Mouse (Mus musculus) midbrain, embryonic 13.5 days (tissue): ENCODE results near the gene Prok2. TPM values are rescaled to one million over a fixed set of nuclear protein-coding genes. Genes with fewer than 3 reads are reported as not detected.

Experiments
- ATAC-seq: fragments of 200-750 bp; cut with Nextera tagmentation; 2 replicates; pipeline ENCODE4 v1.8.0; 2017; ENCODE audit warnings: mild to moderate bottlenecking, moderate TSS enrichment, moderate library complexity
- H3K27ac ChIP-seq: fragments of 300-500 bp; sonication (generic); 2 replicates; pipeline ENCODE4 v1.5.1; 2015; ENCODE audit warnings: inconsistent platforms, mild to moderate bottlenecking, moderate library complexity
- H3K27me3 ChIP-seq: fragments of 300-500 bp; sonication (generic); 2 replicates; pipeline ENCODE4 v1.6.1; 2015; ENCODE audit warnings: mild to moderate bottlenecking, inconsistent platforms
- H3K36me3 ChIP-seq: fragments of 300-500 bp; sonication (generic); 2 replicates; pipeline ENCODE4 v1.6.1; 2015; ENCODE audit warnings: mild to moderate bottlenecking, inconsistent platforms
- H3K4me1 ChIP-seq: fragments of 300-500 bp; sonication (generic); replicated peaks from 2 replicates; pipeline ENCODE4 v1.6.1; 2015; ENCODE audit warnings: inconsistent platforms
- H3K4me2 ChIP-seq: fragments of 300-500 bp; sonication (generic); replicated peaks from 2 replicates; pipeline ENCODE4 v1.6.1; 2015; ENCODE audit warnings: moderate library complexity, mild to moderate bottlenecking, inconsistent platforms
- H3K4me3 ChIP-seq: fragments of 300-500 bp; sonication (generic); replicated peaks from 2 replicates; pipeline ENCODE4 v1.5.1; 2015; ENCODE audit warnings: mild to moderate bottlenecking, inconsistent platforms
- H3K9ac ChIP-seq: fragments of 300-500 bp; sonication (generic); replicated peaks from 2 replicates; pipeline ENCODE4 v1.6.1; 2015; ENCODE audit warnings: mild to moderate bottlenecking, inconsistent platforms
- H3K9me3 ChIP-seq: fragments of 300-500 bp; sonication (generic); 2 replicates; pipeline ENCODE4 v1.6.1; 2016; ENCODE audit warnings: mild to moderate bottlenecking, inconsistent platforms
- WGBS: fragments of 180-500 bp; shearing (Covaris S2); methylation state at CpG from one replicate; pipeline ENCODE4 v1.1.7; 2015; 5-methylcytosine and 5-hydroxymethylcytosine counted together
- polyA plus RNA-seq: library from polyadenylated mRNA; unstranded; fragments of >200 nt; fragmentation: Nextera tagmentation; extraction: Ambion mirVana; gene quantifications from 2 replicates; pipeline ENCODE4 v1.2.1, GENCODE M21; 2015

Prok2 gene
- polyA plus RNA-seq: 0.32 and 0.39 TPM in 2 replicates

- Histone ChIP-seq H3K36me3 (no peaks in the 10 kb centered on the region), H3K9ac (peak within 1 kb of the TSS; percentile 47), H3K9me3 (no peaks in the 10 kb centered on the region), H3K4me2 (peak within 1 kb of the TSS; percentile 92), H3K27ac (no peak within 1 kb of the TSS), H3K4me3 (peak within 1 kb of the TSS; percentile 45), H3K27me3 (peaks cover 65% of the 10 kb centered on the region), H3K4me1 (peaks cover 19% of the 10 kb centered on the region)
- peak; percentile 69; the same call in 1 of the 2 replicates for ATAC-seq
- WGBS: 1% methylated on average over 50 of the region's 61 CpGs
Observed at GRCm38 (mm10) chr6:99725971-99726561, at the start of gene Prok2. TSS of gene Prok2 (minus strand) at chr6:99726392.

- Histone ChIP-seq H3K4me2 (no peak overlapping the region), H3K9ac (no peak overlapping the region), H3K4me1 (no peaks in the 10 kb centered on the region), H3K4me3 (no peak overlapping the region), H3K9me3 (no peaks in the 10 kb centered on the region), H3K27me3 (0 out of 2 replicates have a peak, but pooled peaks cover 4% of the 10 kb centered on the region), H3K27ac (no peak overlapping the region), H3K36me3 (no peaks in the 10 kb centered on the region)
- no peak for ATAC-seq
- 77% methylated on average over 10 of the region's 10 CpGs for WGBS
Observed at GRCm38 (mm10) chr6:99774680-99775079, 48.5 kb upstream of the Prok2 start.

GRCm38 (mm10) chr6:99768495-99768894 is 42.3 kb upstream of the Prok2 start:
- no peaks in the 10 kb centered on the region for H3K9me3 ChIP-seq
- no peaks in the 10 kb centered on the region for H3K27me3 ChIP-seq
- H3K36me3 ChIP-seq: no peaks in the 10 kb centered on the region
- no peak overlapping the region for H3K27ac ChIP-seq
- ATAC-seq: no peak
- no peak overlapping the region for H3K4me2 ChIP-seq
- 32% methylated on average over 5 of the region's 5 CpGs for WGBS
- peaks cover 3% of the 10 kb centered on the region for H3K4me1 ChIP-seq
- no peak overlapping the region for H3K4me3 ChIP-seq
- H3K9ac ChIP-seq: no peak overlapping the region

- WGBS: 91% methylated on average over 3 of the region's 3 CpGs
- ATAC-seq: no peak
- H3K27me3 ChIP-seq: no peaks in the 10 kb centered on the region
Observed at GRCm38 (mm10) chr6:99764916-99765315, 38.7 kb upstream of the Prok2 start.

GRCm38 (mm10) chr6:99762069-99762985 is 36.1 kb upstream of the Prok2 start:
- whole genome bisulfite sequencing: 58% methylated on average over 14 of the region's 14 CpGs
- peak overlapping the region; percentile 21 for H3K27ac ChIP-seq

More at GRCm38 (mm10) chr6:99764916-99765315, 38.7 kb upstream of the Prok2 start:
- H3K4me2 ChIP-seq: no peak overlapping the region
- no peaks in the 10 kb centered on the region for H3K9me3 ChIP-seq
- H3K27ac ChIP-seq: no peak overlapping the region
- no peaks in the 10 kb centered on the region for H3K36me3 ChIP-seq
- H3K4me1 ChIP-seq: peaks cover 13% of the 10 kb centered on the region
- no peak overlapping the region for H3K4me3 ChIP-seq
- H3K9ac ChIP-seq: no peak overlapping the region

GRCm38 (mm10) chr6:99756105-99756504 is 29.9 kb upstream of the Prok2 start:
- H3K27ac ChIP-seq: no peak overlapping the region
- 91% methylated on average over 9 of the region's 9 CpGs for WGBS
- no peaks in the 10 kb centered on the region for H3K36me3 ChIP-seq
- no peaks in the 10 kb centered on the region; the same call in 1 of the 2 replicates for H3K9me3 ChIP-seq
- no peak overlapping the region for H3K4me2 ChIP-seq
- no peaks in the 10 kb centered on the region for H3K4me1 ChIP-seq
- ATAC-seq: no peak
- H3K9ac ChIP-seq: no peak overlapping the region
- H3K27me3 ChIP-seq: no peaks in the 10 kb centered on the region
- no peak overlapping the region for H3K4me3 ChIP-seq

More at GRCm38 (mm10) chr6:99762069-99762985, 36.1 kb upstream of the Prok2 start:
- Histone ChIP-seq H3K9me3 (no peaks in the 10 kb centered on the region; the same call in 1 of the 2 replicates), H3K4me1 (peaks cover 10% of the 10 kb centered on the region), H3K4me3 (no peak overlapping the region), H3K4me2 (no peak overlapping the region), H3K9ac (no peak overlapping the region), H3K27me3 (no peaks in the 10 kb centered on the region), H3K36me3 (no peaks in the 10 kb centered on the region)
- peak; percentile 65; the same call in 1 of the 2 replicates for ATAC-seq

GRCm38 (mm10) chr6:99751308-99751707 is 25.1 kb upstream of the Prok2 start:
- 66% methylated on average over 6 of the region's 6 CpGs for WGBS
- Histone ChIP-seq H3K4me1 (no peaks in the 10 kb centered on the region), H3K4me2 (no peak overlapping the region), H3K36me3 (no peaks in the 10 kb centered on the region), H3K27ac (no peak overlapping the region), H3K4me3 (no peak overlapping the region), H3K9ac (no peak overlapping the region), H3K27me3 (no peaks in the 10 kb centered on the region), H3K9me3 (no peaks in the 10 kb centered on the region)
- ATAC-seq: peak; percentile 27; the same call in 1 of the 2 replicates

GRCm38 (mm10) chr6:99746275-99746674 is 20.1 kb upstream of the Prok2 start:
- Histone ChIP-seq H3K4me2 (no peak overlapping the region), H3K4me3 (no peak overlapping the region), H3K9me3 (no peaks in the 10 kb centered on the region), H3K36me3 (no peaks in the 10 kb centered on the region), H3K9ac (no peak overlapping the region), H3K27ac (no peak overlapping the region), H3K27me3 (no peaks in the 10 kb centered on the region), H3K4me1 (no peaks in the 10 kb centered on the region)
- 78% methylated on average over 5 of the region's 5 CpGs for WGBS
- ATAC-seq: no peak

GRCm38 (mm10) chr6:99742866-99743265 is 16.7 kb upstream of the Prok2 start:
- no peak overlapping the region for H3K4me2 ChIP-seq
- H3K36me3 ChIP-seq: no peaks in the 10 kb centered on the region
- H3K9ac ChIP-seq: no peak overlapping the region
- WGBS: 76% methylated on average over 3 of the region's 3 CpGs
- no peaks in the 10 kb centered on the region for H3K9me3 ChIP-seq
- no peak overlapping the region for H3K27ac ChIP-seq
- H3K4me3 ChIP-seq: no peak overlapping the region
- H3K4me1 ChIP-seq: no peaks in the 10 kb centered on the region
- peaks cover 4% of the 10 kb centered on the region; the same call in 1 of the 2 replicates for H3K27me3 ChIP-seq
- ATAC-seq: no peak

- no peak overlapping the region for H3K4me2 ChIP-seq
- no peak overlapping the region for H3K27ac ChIP-seq
- H3K9me3 ChIP-seq: no peaks in the 10 kb centered on the region
- ATAC-seq: no peak
- no peaks in the 10 kb centered on the region for H3K36me3 ChIP-seq
- WGBS: 75% methylated on average over 5 of the region's 5 CpGs
- no peak overlapping the region for H3K9ac ChIP-seq
- no peak overlapping the region for H3K4me3 ChIP-seq
- H3K27me3 ChIP-seq: peaks cover 7% of the 10 kb centered on the region
- H3K4me1 ChIP-seq: no peaks in the 10 kb centered on the region
Observed at GRCm38 (mm10) chr6:99734666-99735065, 8.5 kb upstream of the Prok2 start.

GRCm38 (mm10) chr6:99732673-99733072 is 6.5 kb upstream of the Prok2 start:
- Histone ChIP-seq H3K9me3 (no peaks in the 10 kb centered on the region), H3K4me1 (no peaks in the 10 kb centered on the region), H3K36me3 (no peaks in the 10 kb centered on the region), H3K27ac (no peak overlapping the region), H3K27me3 (peaks cover 22% of the 10 kb centered on the region), H3K4me3 (no peak overlapping the region), H3K4me2 (no peak overlapping the region), H3K9ac (no peak overlapping the region)
- ATAC-seq: no peak
- 65% methylated on average over 8 of the region's 8 CpGs for WGBS

GRCm38 (mm10) chr6:99731926-99732325 is 5.7 kb upstream of the Prok2 start:
- WGBS: 83% methylated on average over 4 of the region's 4 CpGs
- Histone ChIP-seq H3K36me3 (no peaks in the 10 kb centered on the region), H3K4me1 (peaks cover 5% of the 10 kb centered on the region; the same call in 1 of the 2 replicates), H3K27me3 (peaks cover 30% of the 10 kb centered on the region), H3K4me2 (no peak overlapping the region), H3K9me3 (no peaks in the 10 kb centered on the region), H3K4me3 (no peak overlapping the region), H3K9ac (no peak overlapping the region), H3K27ac (no peak overlapping the region)
- no peak for ATAC-seq
